Mouse (Mus musculus) spleen, postnatal 36 days (tissue): ENCODE data around the gene Phc2.
"Not testable (repeated sequence)": the region's sequence is repeated elsewhere in the genome, so short reads cannot be mapped to it uniquely, and the experiment has no call there.

Source experiments
- DNase-seq, 2 experiments: peaks; one replicate each; pipeline ENCODE4 v3.0.0; 2022; ENCODE audit warnings: low spot score in 2 of 2, mixed read lengths in 1 of 2

Phc2 gene

DNA sequence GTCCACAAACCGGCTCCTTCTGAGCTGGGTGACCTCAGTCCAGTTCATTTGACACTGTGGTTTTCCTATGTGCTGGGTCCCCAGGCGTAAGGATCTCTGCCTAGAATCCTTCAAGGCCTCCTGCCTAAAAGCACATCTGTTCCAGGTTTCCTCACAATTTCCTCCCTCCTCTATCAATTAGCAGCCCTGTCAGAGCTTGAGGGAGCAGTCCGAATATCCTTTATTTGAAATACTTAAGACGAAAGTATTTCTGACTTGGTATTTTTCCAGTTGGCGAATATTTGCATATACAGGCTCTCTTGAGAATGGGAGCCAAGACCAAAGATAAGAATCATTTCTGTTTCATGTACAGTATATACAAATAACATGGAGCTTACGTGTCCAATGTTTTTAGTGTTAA lies 8.6 kb upstream of the Phc2 start:
- no peak for DNase-seq

GRCm38 (mm10) chr4:128646762-128647161 lies 7.7 kb upstream of the Phc2 start:
- DNase-seq: no peak

DNA sequence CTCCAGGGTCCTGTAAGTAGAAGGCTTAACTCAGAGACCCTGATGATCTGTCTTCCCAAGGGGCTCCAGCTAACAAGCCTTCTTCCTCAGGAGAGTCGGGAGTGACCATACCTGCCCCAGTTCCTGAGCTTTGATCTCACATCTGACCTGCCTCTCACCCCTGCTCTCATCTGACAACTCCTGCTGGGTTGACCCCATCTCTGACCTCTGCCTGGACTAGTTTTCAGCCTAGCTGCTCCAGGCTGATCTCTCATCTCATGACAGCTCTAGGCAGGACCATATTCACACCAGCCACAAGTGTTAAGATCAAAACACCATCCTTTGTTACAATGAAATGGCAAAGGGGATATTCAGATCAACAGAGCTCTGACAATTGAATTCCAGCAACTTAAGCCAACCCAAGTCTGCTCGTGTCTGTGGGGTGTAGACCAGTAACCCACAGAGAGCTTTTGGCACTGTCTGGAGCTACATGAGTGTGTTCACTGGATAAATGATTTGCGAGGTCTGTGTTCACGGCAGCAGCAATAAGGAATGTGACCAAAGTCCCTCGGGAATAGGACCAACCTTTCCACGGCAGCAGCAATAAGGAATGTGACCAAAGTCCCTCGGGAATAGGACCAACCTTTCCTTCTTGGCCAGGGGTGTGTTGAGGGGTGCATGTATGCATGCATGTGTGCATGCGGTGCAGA lies 5.8 kb upstream of the Phc2 start:
- DNase-seq: no peak

GRCm38 (mm10) chr4:128651530-128651929 lies 3.0 kb upstream of the Phc2 start:
- DNase-seq: no peak

- no peak for DNase-seq
Observed at GRCm38 (mm10) chr4:128652584-128653298, 1.8 kb upstream of the Phc2 start.

DNA sequence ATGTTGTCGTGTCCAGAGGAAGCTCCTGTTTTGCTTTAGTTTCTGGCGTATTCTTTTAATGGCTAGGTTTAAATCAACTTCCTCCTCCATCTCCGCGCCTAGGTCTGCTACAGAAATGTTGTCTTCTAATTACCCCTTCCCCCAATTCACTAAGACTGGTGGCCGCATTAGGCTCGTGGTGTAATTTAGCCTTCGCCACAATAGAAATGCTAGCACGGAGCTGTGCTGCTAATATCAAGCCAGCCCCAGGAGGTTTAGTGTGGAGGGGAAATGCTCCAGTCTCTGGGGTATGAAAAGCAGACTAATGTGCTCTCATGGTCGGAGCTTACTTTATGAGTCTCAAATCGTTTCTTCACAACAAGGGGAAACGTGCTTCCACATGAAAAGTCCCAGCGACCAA lies 944 bp downstream of the Phc2 start:
- no peak for DNase-seq

GRCm38 (mm10) chr4:128660196-128660595 lies 5.7 kb downstream of the Phc2 start:
- DNase-seq: no peak

GRCm38 (mm10) chr4:128661063-128661462 lies 6.6 kb downstream of the Phc2 start:
- DNase-seq: no peak

GRCm38 (mm10) chr4:128664002-128664401 lies 9.5 kb downstream of the Phc2 start:
- DNase-seq: peak; percentile 18 to 26

- not testable (repeated sequence) for DNase-seq
Observed at GRCm38 (mm10) chr4:128666362-128666761, 11.9 kb downstream of the Phc2 start.

GRCm38 (mm10) chr4:128667195-128667594 lies 12.7 kb downstream of the Phc2 start:
- not testable (repeated sequence) for DNase-seq

DNA sequence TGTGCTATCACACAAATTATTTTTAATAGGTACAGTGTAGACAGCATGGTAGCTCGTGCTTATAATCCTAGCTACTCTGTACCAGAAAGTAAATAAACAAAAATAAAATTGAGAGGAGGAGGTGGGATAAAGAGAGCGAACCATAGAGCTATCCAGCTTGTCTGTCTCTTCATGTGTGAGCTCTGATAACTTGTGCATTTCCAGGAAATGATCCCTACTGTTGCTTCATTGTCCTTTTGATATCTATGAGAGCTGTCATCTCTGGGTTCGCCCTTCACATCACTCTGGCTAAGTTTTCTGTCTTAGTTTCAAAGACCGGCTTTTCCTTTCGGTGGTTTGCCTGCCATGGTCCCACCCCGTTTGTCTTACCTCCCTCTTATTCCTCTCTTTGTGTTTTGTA lies 14.7 kb downstream of the Phc2 start:
- DNase-seq: no peak

GRCm38 (mm10) chr4:128670566-128671191 lies 16.2 kb downstream of the Phc2 start:
- no peak for DNase-seq

DNA sequence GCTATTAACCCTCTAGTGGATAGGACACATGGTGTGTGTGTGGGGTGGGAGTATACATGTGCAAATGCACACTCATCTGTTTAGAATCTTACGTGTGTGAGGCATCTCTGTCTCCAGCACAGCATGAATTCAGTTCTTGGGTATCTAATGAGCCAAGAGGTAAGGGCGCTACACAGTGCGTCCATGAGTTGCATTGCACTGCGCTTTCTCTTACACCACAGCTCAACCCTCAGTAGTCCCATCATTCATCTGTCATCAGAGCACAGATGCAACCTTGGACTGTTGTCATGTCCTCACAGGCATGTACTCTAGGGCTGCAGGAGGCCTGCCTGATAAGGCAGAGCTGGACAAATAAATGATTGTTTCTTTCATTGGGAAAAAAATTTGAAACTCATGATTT lies 18.0 kb downstream of the Phc2 start:
- DNase-seq: no peak

DNA sequence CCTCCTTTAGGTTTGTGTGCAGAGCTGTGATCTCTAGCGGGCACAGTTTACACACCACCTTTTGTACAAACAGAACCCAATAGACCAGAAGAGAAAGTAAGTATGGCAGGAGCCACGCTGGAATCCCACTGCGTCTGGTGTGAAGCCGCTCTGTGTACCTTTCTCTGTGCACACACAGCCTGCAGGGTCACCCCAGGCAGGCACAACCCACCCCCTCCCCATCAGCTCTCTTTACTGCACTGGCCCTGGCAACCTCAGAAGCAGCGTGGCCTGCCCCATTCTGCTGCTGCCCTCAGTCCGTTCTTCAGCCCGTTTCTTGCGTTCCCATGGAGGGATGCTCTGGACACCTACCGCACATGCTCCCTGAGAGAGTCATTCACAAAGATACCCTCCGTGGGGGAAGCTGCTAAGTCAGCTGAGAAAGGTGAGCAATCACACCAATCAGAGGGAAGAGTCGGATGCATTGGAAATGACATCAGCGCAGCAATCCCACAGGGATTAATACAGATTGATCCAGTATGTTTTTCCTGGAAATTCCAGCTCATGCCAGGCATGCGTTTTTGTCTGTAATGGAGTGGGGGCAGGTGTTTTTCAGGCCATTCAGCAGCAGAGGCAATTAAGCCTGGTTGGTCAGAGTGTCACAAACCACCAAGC lies 24.2 kb downstream of the Phc2 start:
- DNase-seq: no peak

GRCm38 (mm10) chr4:128681126-128681525 lies 26.6 kb downstream of the Phc2 start:
- DNase-seq: no peak

DNA sequence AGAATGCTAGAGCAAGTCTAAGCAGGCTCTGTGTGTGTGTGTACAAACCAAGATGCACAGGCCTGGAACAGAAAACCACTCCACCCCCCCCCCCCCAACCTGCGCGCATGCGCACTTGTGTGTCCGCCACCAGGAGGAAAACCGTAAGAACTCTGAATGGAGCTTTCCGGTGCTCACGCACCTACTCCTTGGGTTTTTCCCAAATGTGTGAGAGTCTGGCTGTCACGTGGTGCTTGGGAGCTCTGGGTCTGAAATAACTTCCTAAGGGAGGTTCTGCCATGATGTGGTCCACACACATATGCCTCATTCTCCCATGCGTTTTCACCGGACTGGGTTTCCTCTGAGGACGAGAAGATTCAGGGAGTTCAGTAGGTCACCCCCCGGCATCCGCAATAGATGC lies 27.8 kb downstream of the Phc2 start:
- DNase-seq: no peak

DNA sequence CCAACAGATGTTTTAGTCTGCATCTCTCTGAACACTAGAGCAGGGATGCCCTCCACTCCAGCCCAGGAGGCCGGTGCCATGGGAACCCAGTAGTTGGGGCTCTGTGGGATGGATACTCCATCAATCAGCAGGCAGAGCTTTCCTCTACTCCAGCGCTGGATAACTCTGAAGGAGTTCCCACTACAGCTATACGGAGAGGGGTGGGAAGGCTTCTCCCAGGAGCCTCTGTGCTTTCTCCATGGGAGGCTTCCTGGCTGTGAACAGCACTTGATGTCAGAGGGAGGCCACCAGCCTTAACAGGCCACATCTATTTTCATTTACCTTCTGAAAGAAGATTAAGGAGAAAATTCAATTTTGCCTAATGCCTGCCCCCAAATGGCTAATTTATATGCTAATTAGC lies 29.2 kb downstream of the Phc2 start:
- no peak for DNase-seq

DNA sequence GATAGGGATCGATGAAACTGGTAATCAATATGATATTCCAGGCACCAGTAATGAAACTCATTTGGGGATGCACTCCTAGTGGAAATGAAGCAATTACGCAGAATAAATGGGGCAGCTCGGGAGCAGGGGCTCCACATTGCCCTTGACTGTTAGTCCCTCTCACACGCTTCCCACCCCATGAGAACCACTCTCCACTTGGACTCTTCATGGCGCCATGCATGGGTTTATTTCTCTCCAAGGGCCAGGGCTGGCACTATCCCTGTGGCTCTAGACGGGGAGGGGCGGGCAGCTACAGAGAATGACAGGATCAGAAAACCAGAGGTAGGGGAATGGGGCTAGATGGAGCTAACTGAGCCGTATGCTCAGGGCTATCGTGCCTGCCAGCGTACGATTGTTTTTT lies 29.6 kb downstream of the Phc2 start:
- DNase-seq: no peak

- DNase-seq: no peak
Observed at GRCm38 (mm10) chr4:128688513-128688913, 34.0 kb downstream of the Phc2 start.

DNA sequence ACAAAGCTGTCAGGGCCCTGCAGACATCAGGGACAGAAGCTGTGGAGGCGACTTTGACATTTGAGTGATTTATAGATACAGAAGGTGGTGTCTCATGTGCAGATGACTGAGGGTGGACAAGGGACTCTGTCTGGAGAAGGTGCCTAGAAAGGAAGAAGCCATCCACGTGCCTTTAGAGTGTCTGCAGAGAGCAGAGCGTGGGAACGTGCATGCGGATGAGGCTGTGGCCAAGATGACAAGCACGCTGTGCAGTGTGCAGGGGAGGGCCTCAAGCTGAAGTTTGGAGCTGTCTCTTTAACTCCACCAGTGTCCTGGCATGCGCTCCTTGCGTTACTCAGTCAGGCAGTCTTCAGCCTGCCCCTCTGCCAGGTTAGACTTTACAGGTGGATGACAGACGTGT lies 34.5 kb downstream of the Phc2 start:
- DNase-seq: no peak

GRCm38 (mm10) chr4:128689739-128690304 lies 35.3 kb downstream of the Phc2 start:
- DNase-seq: no peak
